Mouse (Mus musculus) kidney, adult 2 months (tissue): Measurements from ENCODE around the gene Snx5. TPM values are rescaled to one million over a fixed set of nuclear protein-coding genes. Genes with fewer than 3 reads are reported as not detected.

Experiments
- DNase-seq: peaks from one replicate; pipeline ENCODE4 v3.0.0; 2021
- H3K27ac ChIP-seq: fragments of 200-500 bp; 2 replicates; pipeline ENCODE4 v1.5.1; 2012; ENCODE audit warnings: low read depth, low read length, control low read depth, inconsistent platforms; ENCODE audit not compliant: insufficient read depth
- H3K27me3 ChIP-seq: fragments of 200-500 bp; replicated peaks from 2 replicates; pipeline ENCODE4 v1.6.1; 2012; ENCODE audit warnings: mild to moderate bottlenecking, moderate library complexity, low read length, inconsistent platforms; ENCODE audit not compliant: control insufficient read depth, insufficient read depth
- H3K36me3 ChIP-seq: fragments of 200-500 bp; 2 replicates; pipeline ENCODE4 v1.6.1; 2012; ENCODE audit warnings: mild to moderate bottlenecking, moderate library complexity, low read length, inconsistent platforms; ENCODE audit not compliant: control insufficient read depth, insufficient read depth
- H3K4me1 ChIP-seq: fragments of 200-500 bp; 2 replicates; pipeline ENCODE4 v1.6.1; 2011; ENCODE audit warnings: low read length; ENCODE audit not compliant: control insufficient read depth, insufficient read depth
- H3K4me3 ChIP-seq: fragments of 200-500 bp; 2 replicates; pipeline ENCODE4 v1.5.1; 2011; ENCODE audit warnings: mild to moderate bottlenecking, low read depth, low read length, control low read depth; ENCODE audit not compliant: insufficient read depth
- CTCF ChIP-seq: fragments of 200-500 bp; conservative IDR thresholded peaks from 2 replicates; pipeline ENCODE4 v1.5.1; 2011; ENCODE audit warnings: low read depth, mild to moderate bottlenecking, control low read depth, low read length, moderate library complexity, mixed read lengths; ENCODE audit not compliant: insufficient read depth, insufficient read length
- POLR2A ChIP-seq: fragments of 200-500 bp; IDR thresholded peaks from one replicate; pipeline ENCODE4 v1.6.1; 2011; ENCODE audit warnings: low read depth, low read length, control low read depth
- WGBS: fragments of 180-500 bp; shearing (Covaris S2); methylation state at CpG from one replicate; pipeline ENCODE4 v1.1.7; 2018; 5-methylcytosine and 5-hydroxymethylcytosine counted together
- polyA plus RNA-seq: library from polyadenylated mRNA; depleted of rRNA; stranded (reverse); fragments of >200 nt; gene quantifications from 2 replicates; pipeline ENCODE4 v1.2.3, GENCODE M21; 2012

Snx5 gene
- polyA plus RNA-seq, 1 experiment = 47.2 TPM

DNA sequence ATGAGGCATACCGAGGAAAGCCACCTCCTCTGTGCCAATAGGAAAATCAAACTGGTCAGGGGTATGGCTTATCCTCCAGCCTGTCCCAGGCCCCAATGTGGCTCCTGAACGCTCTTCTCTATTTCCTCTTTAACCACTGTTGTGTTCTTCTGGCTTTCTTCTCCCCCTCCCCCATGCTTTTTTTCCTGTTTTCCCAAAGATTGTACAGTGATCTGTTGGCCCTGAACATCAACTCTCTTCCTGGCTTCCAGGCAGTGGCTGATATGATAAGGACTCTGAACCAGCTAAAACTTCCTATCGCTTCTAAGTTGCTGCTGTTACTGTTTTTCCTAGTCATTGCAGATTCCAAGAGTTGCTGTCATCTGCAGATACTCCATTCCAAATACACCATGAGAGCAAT is 6.2 kb upstream of the Snx5 start:
- Histone ChIP-seq H3K27me3 (no peaks in the 10 kb centered on the region), H3K36me3 (no peaks in the 10 kb centered on the region; the same call in none of the 2 replicates), H3K27ac (no peak overlapping the region), H3K4me3 (no peak overlapping the region), H3K4me1 (peaks cover 3% of the 10 kb centered on the region; the same call in 1 of the 2 replicates)
- no peak for TF ChIP-seq POLR2A
- TF ChIP-seq CTCF = no peak
- 86% methylated on average over 3 of the region's 3 CpGs for WGBS
- no peak for DNase-seq

DNA sequence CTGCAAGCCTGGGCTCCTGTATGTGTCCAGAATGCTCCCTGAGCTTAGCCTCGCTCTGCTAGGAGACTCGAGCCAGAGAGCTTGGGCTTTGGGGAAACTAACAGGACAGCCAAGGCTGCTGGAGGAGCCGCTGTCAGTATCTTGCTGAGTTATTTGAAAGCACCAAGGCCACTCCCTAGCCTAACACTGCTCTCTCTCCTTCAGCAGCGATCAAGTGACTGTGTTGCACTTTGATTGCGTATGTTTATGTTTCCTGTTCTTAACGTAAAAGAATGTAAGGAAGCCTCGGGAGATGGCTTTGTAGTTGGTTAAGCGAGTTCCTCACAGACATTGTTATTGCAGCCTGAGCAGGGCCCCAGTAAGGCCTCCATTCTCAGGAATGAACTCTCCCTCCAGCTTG is 4.0 kb upstream of the Snx5 start:
- no peak for DNase-seq
- Histone ChIP-seq H3K4me1 (no peaks in the 10 kb centered on the region), H3K27me3 (no peaks in the 10 kb centered on the region), H3K4me3 (no peak overlapping the region), H3K27ac (peak overlapping the region; percentile 1; the same call in 1 of the 2 replicates), H3K36me3 (no peaks in the 10 kb centered on the region; the same call in none of the 2 replicates)
- WGBS = 37% methylated on average over 8 of the region's 8 CpGs
- TF ChIP-seq CTCF (no peak), POLR2A (no peak)

DNA sequence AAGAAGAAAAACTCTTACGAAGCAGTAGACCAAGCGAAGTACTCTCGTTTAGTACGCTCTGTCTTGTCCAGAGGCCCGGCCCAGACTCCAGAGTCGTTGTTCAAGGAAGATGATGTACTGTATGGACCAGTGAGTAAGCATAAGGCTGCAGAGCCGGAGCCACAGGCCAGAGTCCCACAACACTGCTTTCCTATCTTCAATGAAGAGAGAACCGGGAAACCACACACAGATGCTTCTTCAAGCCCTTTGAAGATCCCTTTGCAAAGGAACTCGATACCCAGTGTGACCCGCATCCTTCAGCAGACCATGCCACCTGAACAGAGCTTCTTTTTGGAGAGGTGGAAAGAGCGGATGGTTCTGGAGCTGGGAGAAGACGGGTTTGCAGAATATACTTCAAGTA is 1.4 kb upstream of the Snx5 start:
- Histone ChIP-seq H3K27me3 (no peaks in the 10 kb centered on the region), H3K4me1 (no peaks in the 10 kb centered on the region; the same call in 1 of the 2 replicates), H3K27ac (no peak overlapping the region), H3K36me3 (no peaks in the 10 kb centered on the region; the same call in 1 of the 2 replicates), H3K4me3 (no peak overlapping the region)
- no peak for TF ChIP-seq CTCF
- no peak for TF ChIP-seq POLR2A
- no peak for DNase-seq
- 83% methylated on average over 12 of the region's 12 CpGs for WGBS

DNA sequence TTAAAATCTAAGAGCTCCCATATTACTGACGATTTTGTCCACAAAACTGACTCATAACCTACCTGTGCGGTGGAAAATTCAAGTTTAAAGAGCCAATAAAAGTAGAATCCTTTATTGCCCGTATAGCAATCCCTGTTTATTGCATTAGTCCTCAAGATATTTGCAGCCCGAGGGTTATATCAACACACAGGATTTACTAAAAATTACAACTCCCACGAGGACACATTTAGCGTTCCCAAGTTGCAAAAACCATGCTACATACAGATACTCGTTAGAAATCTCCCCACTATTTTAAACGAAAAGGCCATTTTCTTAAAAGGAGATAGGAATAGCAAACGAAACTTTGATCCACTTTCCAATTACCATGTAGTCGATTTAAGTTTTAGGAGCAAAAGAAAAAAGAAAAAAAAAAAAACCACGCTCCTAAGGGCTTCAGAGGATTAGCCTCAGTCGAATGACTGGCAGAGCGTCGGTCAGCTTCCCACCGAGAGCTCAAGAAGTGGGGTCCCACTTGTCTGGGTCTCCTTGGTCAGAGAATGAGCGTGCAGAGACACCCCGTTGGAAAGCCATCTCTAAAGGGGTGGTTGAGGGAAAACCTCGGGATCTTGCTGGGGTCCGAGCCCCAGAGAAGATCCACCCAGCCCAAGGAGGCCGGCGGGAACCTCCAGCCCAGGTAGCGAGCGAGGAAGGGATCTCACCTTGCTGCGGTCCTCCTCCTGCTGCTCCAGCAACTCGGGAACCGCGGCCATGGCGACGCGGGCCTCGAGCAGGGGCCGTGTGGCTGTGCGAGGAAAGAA is 829 bp downstream of the Snx5 start:
- Histone ChIP-seq H3K27me3 (no peaks in the 10 kb centered on the region), H3K27ac (peak overlapping the region; percentile 82), H3K4me1 (peaks cover 12% of the 10 kb centered on the region; the same call in 1 of the 2 replicates), H3K4me3 (peak overlapping the region; percentile 95), H3K36me3 (no peaks in the 10 kb centered on the region; the same call in 1 of the 2 replicates)
- DNase-seq = no peak
- TF ChIP-seq POLR2A (no peak), CTCF (no peak)
- under 1% methylated on average over 33 of the region's 33 CpGs for WGBS

DNA sequence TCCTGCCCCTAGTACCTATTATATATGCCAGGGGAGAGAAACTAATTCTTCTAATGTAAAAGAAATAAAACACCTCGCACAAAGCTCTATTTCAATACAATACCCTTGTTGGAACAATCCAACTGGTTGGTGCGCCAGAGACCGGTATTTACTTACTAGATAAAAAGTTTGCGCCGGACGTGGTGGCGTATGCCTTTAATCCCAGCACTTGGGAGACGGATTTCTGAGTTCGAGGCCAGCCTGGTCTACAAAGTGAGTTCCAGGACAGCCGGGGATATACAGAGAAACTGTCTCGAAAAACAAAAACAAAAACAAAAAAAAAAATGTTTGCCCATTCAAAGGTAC is 1.4 kb downstream of the Snx5 start:
- H3K36me3 ChIP-seq = no peaks in the 10 kb centered on the region; the same call in 1 of the 2 replicates
- 11% methylated on average over 11 of the region's 11 CpGs for WGBS
- H3K4me3 ChIP-seq = peak overlapping the region; percentile 46
- no peak for DNase-seq
- H3K27me3 ChIP-seq = no peaks in the 10 kb centered on the region
- peaks cover 15% of the 10 kb centered on the region; the same call in 1 of the 2 replicates for H3K4me1 ChIP-seq
- TF ChIP-seq POLR2A = no peak
- TF ChIP-seq CTCF = no peak
- H3K27ac ChIP-seq = no peak overlapping the region

DNA sequence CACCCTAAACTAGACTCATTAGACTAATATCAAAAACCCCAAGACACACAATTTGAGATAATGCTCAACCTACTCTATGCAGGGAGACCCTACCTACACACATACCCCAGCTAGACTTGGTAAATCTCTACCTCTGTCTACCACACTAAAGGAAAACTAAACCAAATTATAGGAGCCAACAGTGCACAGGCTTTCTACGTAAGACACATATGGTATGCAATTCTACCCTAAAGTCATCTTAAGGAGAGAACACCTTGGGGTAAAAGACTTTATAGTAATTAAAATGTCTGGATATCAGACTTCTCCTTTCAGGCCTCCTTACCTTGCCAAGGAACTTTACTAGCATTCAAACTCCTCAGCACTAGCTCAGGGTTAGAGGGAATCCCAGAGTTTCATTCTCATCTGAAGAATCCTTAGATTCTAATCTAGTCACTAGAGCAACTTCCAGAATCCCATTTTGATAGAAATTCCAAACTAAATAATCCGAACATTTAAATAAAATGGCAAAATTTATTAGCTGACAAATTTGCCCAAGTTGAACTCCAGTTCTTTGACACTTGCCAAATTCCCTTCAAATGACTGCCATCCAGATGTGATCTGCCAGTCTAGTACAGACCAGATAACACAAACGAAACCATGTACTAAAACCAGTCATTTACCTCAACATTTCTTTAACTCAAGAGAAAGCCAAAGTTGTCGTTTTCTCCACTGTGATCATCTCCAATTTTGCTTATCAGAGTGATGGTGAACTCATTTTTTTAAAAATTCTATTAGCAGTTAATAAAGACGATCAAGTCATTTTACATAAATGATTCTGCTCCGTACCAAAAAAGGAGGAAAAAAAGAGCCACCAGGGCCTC is 2.0 kb downstream of the Snx5 start:
- H3K4me3 ChIP-seq = no peak overlapping the region
- no peak overlapping the region for H3K27ac ChIP-seq
- no peaks in the 10 kb centered on the region for H3K27me3 ChIP-seq
- peaks cover 15% of the 10 kb centered on the region; the same call in 1 of the 2 replicates for H3K4me1 ChIP-seq
- TF ChIP-seq POLR2A (no peak), CTCF (no peak)
- H3K36me3 ChIP-seq = no peaks in the 10 kb centered on the region; the same call in 1 of the 2 replicates
- DNase-seq = no peak
- 34% methylated on average over 6 of the region's 6 CpGs for whole genome bisulfite sequencing

DNA sequence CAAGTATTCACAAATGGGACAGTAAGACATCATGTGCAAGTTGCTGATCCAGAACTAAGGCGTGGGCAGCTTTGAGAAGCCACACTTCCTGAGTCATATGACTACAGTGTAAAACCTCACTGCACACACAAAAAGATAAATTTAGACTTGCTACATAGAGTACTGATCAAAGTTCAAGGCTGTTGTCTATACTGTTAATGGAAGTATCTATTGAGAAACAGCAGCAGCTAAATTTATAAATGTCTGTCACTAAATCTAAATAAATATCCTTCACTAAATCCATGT is 3.0 kb downstream of the Snx5 start:
- Histone ChIP-seq H3K36me3 (no peaks in the 10 kb centered on the region), H3K4me3 (no peak overlapping the region), H3K27me3 (no peaks in the 10 kb centered on the region), H3K27ac (peak overlapping the region; percentile 29; the same call in 1 of the 2 replicates), H3K4me1 (peaks cover 17% of the 10 kb centered on the region; the same call in 1 of the 2 replicates)
- TF ChIP-seq POLR2A = no peak
- no peak for TF ChIP-seq CTCF
- DNase-seq = peak; percentile 73
- WGBS = 6% methylated on average over 1 of the region's 1 CpGs
